Mouse (Mus musculus): ENCODE measurements around the gene Ly86. TPM values are rescaled to one million over a fixed set of nuclear protein-coding genes. Genes with fewer than 3 reads are reported as not detected.

The Ly86 gene
- polyA plus RNA-seq, 1 experiment from 2014 or later: 5.5 TPM

- WGBS: 74% methylated on average over 4 of the region's 4 CpGs
- ATAC-seq (replicated peaks; ENCODE audit: insufficient number of reproducible peaks, low FRiP score, low TSS enrichment, low read depth) (no peak), DNase-seq (ENCODE audit: low spot score) (no peak)
- H3K4me3 ChIP-seq (ENCODE audit: low read depth, low read length): no peak overlapping the region
- H3K27ac ChIP-seq (replicated peaks; ENCODE audit: low read depth, low read length): no peak overlapping the region
- no peaks in the 10 kb centered on the region for H3K27me3 ChIP-seq (ENCODE audit: control insufficient read depth, insufficient read depth, low read length)
- H3K4me1 ChIP-seq (ENCODE audit: control insufficient read depth, insufficient read depth, low read length): no peaks in the 10 kb centered on the region
- H3K36me3 ChIP-seq (replicated peaks; ENCODE audit: control insufficient read depth, insufficient read depth, low read depth, low read length): no peaks in the 10 kb centered on the region
- no peak overlapping the region for H3K9ac ChIP-seq (replicated peaks; ENCODE audit: low read length)
- no peak overlapping the region for H3K4me2 ChIP-seq (ENCODE audit: low read depth, low read length)
- H3K9me3 ChIP-seq (replicated peaks; ENCODE audit: control insufficient read depth, low read length): no peaks in the 10 kb centered on the region
These were observed 53.8 kb downstream of the Ly86 start for GRCm38 (mm10) chr13:37398791-37399190.

- ATAC-seq (replicated peaks; ENCODE audit: insufficient number of reproducible peaks, low FRiP score, low TSS enrichment, low read depth): no peak
- Histone ChIP-seq H3K4me3 (ENCODE audit: low read depth, low read length) (no peak overlapping the region), H3K9ac (replicated peaks; ENCODE audit: low read length) (no peak overlapping the region), H3K27ac (replicated peaks; ENCODE audit: low read depth, low read length) (no peak overlapping the region), H3K4me1 (ENCODE audit: control insufficient read depth, insufficient read depth, low read length) (no peaks in the 10 kb centered on the region), H3K36me3 (replicated peaks; ENCODE audit: control insufficient read depth, insufficient read depth, low read depth, low read length) (no peaks in the 10 kb centered on the region), H3K4me2 (ENCODE audit: low read depth, low read length) (no peak overlapping the region), H3K27me3 (ENCODE audit: control insufficient read depth, insufficient read depth, low read length) (no peaks in the 10 kb centered on the region), H3K9me3 (replicated peaks; ENCODE audit: control insufficient read depth, low read length) (no peaks in the 10 kb centered on the region)
- WGBS: 84% methylated on average over 8 of the region's 8 CpGs
- no peak for DNase-seq (ENCODE audit: low spot score)
These were observed 54.3 kb downstream of the Ly86 start for GRCm38 (mm10) chr13:37399340-37399739.

DNA sequence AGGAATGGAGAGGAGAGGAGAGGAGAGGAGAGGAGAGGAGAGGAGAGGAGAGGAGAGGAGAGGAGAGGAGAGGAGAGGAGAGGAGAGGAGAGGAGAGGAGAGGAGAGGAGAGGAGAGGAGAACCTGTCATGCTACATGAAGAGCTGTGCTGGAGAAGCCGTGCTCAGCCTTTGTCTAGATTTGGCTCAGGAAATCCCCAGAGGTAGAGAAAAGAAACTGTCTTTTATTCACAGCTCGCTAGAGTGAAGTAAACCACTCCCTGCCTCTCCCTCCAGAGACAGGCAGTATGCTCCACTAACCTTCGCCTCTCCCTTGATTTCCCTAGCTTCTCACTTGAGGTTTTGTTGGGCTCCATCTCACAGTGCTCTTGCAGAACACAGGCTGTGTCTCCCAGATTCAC lies 57.4 kb downstream of the Ly86 start:
- Histone ChIP-seq H3K9me3 (replicated peaks; ENCODE audit: control insufficient read depth, low read length) (no peaks in the 10 kb centered on the region), H3K4me1 (ENCODE audit: control insufficient read depth, insufficient read depth, low read length) (no peaks in the 10 kb centered on the region), H3K27ac (replicated peaks; ENCODE audit: low read depth, low read length) (no peak overlapping the region), H3K4me2 (ENCODE audit: low read depth, low read length) (no peak overlapping the region), H3K9ac (replicated peaks; ENCODE audit: low read length) (no peak overlapping the region), H3K27me3 (ENCODE audit: control insufficient read depth, insufficient read depth, low read length) (no peaks in the 10 kb centered on the region), H3K36me3 (replicated peaks; ENCODE audit: control insufficient read depth, insufficient read depth, low read depth, low read length) (no peaks in the 10 kb centered on the region), H3K4me3 (ENCODE audit: low read depth, low read length) (no peak overlapping the region)
- DNase-seq (ENCODE audit: low spot score): no peak
- WGBS: 45% methylated on average over 3 of the region's 3 CpGs
- ATAC-seq (replicated peaks; ENCODE audit: insufficient number of reproducible peaks, low FRiP score, low TSS enrichment, low read depth): no peak

GRCm38 (mm10) chr13:37403708-37404107 lies 58.7 kb downstream of the Ly86 start:
- no peak overlapping the region for H3K27ac ChIP-seq (replicated peaks; ENCODE audit: low read depth, low read length)
- H3K27me3 ChIP-seq (ENCODE audit: control insufficient read depth, insufficient read depth, low read length): no peaks in the 10 kb centered on the region

DNA sequence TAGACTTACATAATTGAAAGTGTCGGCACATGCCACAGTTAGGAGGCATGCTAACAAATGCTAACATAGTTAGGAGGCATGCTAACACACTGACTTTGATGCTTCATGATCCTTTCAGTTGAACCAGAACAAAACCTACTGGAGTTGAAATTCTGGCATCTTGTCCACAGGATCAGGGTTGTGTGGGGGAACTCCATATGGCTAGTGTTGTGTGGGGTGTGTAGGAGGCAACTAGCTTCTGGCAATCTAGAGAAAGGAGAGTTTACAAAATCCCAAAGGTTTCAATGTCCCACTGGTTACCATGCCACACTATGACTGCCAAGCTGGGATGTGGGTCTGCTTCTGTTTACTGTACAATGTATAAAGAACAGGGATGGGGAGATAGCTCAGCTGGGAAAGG lies 70.7 kb downstream of the Ly86 start:
- Histone ChIP-seq H3K27ac (replicated peaks; ENCODE audit: low read depth, low read length) (no peak overlapping the region), H3K4me1 (ENCODE audit: control insufficient read depth, insufficient read depth, low read length) (no peaks in the 10 kb centered on the region), H3K36me3 (replicated peaks; ENCODE audit: control insufficient read depth, insufficient read depth, low read depth, low read length) (no peaks in the 10 kb centered on the region), H3K4me3 (ENCODE audit: low read depth, low read length) (no peak overlapping the region), H3K27me3 (ENCODE audit: control insufficient read depth, insufficient read depth, low read length) (no peaks in the 10 kb centered on the region), H3K4me2 (ENCODE audit: low read depth, low read length) (no peak overlapping the region), H3K9me3 (replicated peaks; ENCODE audit: control insufficient read depth, low read length) (no peaks in the 10 kb centered on the region), H3K9ac (replicated peaks; ENCODE audit: low read length) (no peak overlapping the region)
- DNase-seq (ENCODE audit: low spot score): no peak
- 98% methylated on average over 1 of the region's 1 CpGs for WGBS
- ATAC-seq (replicated peaks; ENCODE audit: insufficient number of reproducible peaks, low FRiP score, low TSS enrichment, low read depth): no peak

More at GRCm38 (mm10) chr13:37403708-37404107, 58.7 kb downstream of the Ly86 start:
- DNase-seq (ENCODE audit: low spot score): no peak
- Histone ChIP-seq H3K9ac (replicated peaks; ENCODE audit: low read length) (no peak overlapping the region), H3K9me3 (replicated peaks; ENCODE audit: control insufficient read depth, low read length) (no peaks in the 10 kb centered on the region), H3K4me2 (ENCODE audit: low read depth, low read length) (no peak overlapping the region), H3K4me1 (ENCODE audit: control insufficient read depth, insufficient read depth, low read length) (no peaks in the 10 kb centered on the region), H3K36me3 (replicated peaks; ENCODE audit: control insufficient read depth, insufficient read depth, low read depth, low read length) (no peaks in the 10 kb centered on the region), H3K4me3 (ENCODE audit: low read depth, low read length) (no peak overlapping the region)
- ATAC-seq (replicated peaks; ENCODE audit: insufficient number of reproducible peaks, low FRiP score, low TSS enrichment, low read depth): no peak
- WGBS: 86% methylated on average over 2 of the region's 2 CpGs

- Histone ChIP-seq H3K4me2 (ENCODE audit: low read depth, low read length) (no peak overlapping the region), H3K9me3 (replicated peaks; ENCODE audit: control insufficient read depth, low read length) (no peaks in the 10 kb centered on the region), H3K4me3 (ENCODE audit: low read depth, low read length) (no peak overlapping the region), H3K9ac (replicated peaks; ENCODE audit: low read length) (no peak overlapping the region), H3K36me3 (replicated peaks; ENCODE audit: control insufficient read depth, insufficient read depth, low read depth, low read length) (no peaks in the 10 kb centered on the region), H3K27me3 (ENCODE audit: control insufficient read depth, insufficient read depth, low read length) (no peaks in the 10 kb centered on the region), H3K27ac (replicated peaks; ENCODE audit: low read depth, low read length) (no peak overlapping the region), H3K4me1 (ENCODE audit: control insufficient read depth, insufficient read depth, low read length) (no peaks in the 10 kb centered on the region)
- no peak for DNase-seq (ENCODE audit: low spot score)
- WGBS: 92% methylated on average over 6 of the region's 6 CpGs
- no peak for ATAC-seq (replicated peaks; ENCODE audit: insufficient number of reproducible peaks, low FRiP score, low TSS enrichment, low read depth)
These were observed 78.4 kb downstream of the Ly86 start for GRCm38 (mm10) chr13:37423416-37423815.

GRCm38 (mm10) chr13:37424904-37425303 lies 79.9 kb downstream of the Ly86 start:
- ATAC-seq (replicated peaks; ENCODE audit: insufficient number of reproducible peaks, low FRiP score, low TSS enrichment, low read depth): no peak
- no peak overlapping the region for H3K9ac ChIP-seq (replicated peaks; ENCODE audit: low read length)
- no peaks in the 10 kb centered on the region for H3K9me3 ChIP-seq (replicated peaks; ENCODE audit: control insufficient read depth, low read length)
- no peak overlapping the region for H3K4me2 ChIP-seq (ENCODE audit: low read depth, low read length)
- no peaks in the 10 kb centered on the region for H3K36me3 ChIP-seq (replicated peaks; ENCODE audit: control insufficient read depth, insufficient read depth, low read depth, low read length)
- no peaks in the 10 kb centered on the region for H3K4me1 ChIP-seq (ENCODE audit: control insufficient read depth, insufficient read depth, low read length)
- no peak for DNase-seq (ENCODE audit: low spot score)
- H3K4me3 ChIP-seq (ENCODE audit: low read depth, low read length): no peak overlapping the region
- 87% methylated on average over 6 of the region's 6 CpGs for WGBS
- H3K27me3 ChIP-seq (ENCODE audit: control insufficient read depth, insufficient read depth, low read length): no peaks in the 10 kb centered on the region
- no peak overlapping the region for H3K27ac ChIP-seq (replicated peaks; ENCODE audit: low read depth, low read length)

DNA sequence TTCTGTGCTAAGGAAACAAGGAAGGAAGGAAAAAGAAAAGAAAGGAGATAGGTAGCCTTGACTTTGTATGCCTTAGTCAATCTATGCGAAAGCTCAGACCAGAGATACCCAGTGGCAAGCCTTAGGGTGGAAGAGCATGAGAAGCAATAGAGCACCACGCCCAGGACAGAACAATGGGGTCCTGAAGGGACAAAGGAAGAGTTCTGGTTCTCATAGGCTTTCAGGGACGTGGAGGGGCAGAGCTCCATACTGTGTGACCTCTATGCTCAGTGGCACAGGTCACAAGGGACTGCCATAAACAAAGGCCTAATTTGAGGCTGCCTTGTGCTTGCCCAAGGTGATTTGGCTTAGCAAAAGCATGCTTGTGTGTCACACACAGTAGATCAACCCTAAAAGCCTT lies 80.4 kb downstream of the Ly86 start:
- WGBS: 55% methylated on average over 3 of the region's 3 CpGs
- Histone ChIP-seq H3K4me1 (ENCODE audit: control insufficient read depth, insufficient read depth, low read length) (no peaks in the 10 kb centered on the region), H3K9me3 (replicated peaks; ENCODE audit: control insufficient read depth, low read length) (no peaks in the 10 kb centered on the region), H3K4me2 (ENCODE audit: low read depth, low read length) (no peak overlapping the region), H3K27me3 (ENCODE audit: control insufficient read depth, insufficient read depth, low read length) (no peaks in the 10 kb centered on the region), H3K4me3 (ENCODE audit: low read depth, low read length) (no peak overlapping the region), H3K36me3 (replicated peaks; ENCODE audit: control insufficient read depth, insufficient read depth, low read depth, low read length) (no peaks in the 10 kb centered on the region), H3K27ac (replicated peaks; ENCODE audit: low read depth, low read length) (no peak overlapping the region), H3K9ac (replicated peaks; ENCODE audit: low read length) (no peak overlapping the region)
- DNase-seq (ENCODE audit: low spot score) (no peak), ATAC-seq (replicated peaks; ENCODE audit: insufficient number of reproducible peaks, low FRiP score, low TSS enrichment, low read depth) (no peak)

All from embryonic facial prominence, embryonic 11.5 days (tissue).